22 mouse cellular contexts compared by ENCODE assay signal in the genomic region with DNA sequence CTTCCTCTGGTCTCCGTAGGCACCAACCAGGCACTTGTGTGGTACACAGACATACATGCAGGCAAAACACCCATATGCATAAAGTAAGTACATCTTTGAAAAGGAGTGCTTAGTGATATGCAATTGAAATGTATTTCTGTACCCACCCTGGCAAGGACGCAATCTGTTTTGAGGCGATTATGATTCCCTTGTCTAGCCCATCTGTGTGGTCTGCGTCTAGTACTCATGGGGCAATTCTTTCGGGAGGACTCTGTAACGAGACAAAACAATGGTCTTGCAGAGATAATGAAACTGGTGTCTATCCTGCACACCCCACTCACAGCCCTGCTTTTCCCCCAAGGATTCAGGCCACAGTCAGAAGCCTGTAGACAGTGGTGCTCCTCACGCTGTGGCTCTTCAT.
"Had no signal": no experiment of that assay in that cellular context is flagged by ENCODE, and none has a peak within 500 bp of the region (broad histone marks: within the 10 kb centered on the region; RNA-seq: fewer than 3 reads in every experiment).

No protein-coding gene starts in this region.

- H3K27me3 ChIP-seq: limb, embryonic 12.5 days; limb, embryonic 15.5 days; megakaryocyte, embryonic 14.5 days; midbrain, embryonic 13.5 days had no signal

- H3K27ac ChIP-seq: kidney, postnatal 0 days; limb, embryonic 12.5 days; limb, embryonic 15.5 days; macrophage; midbrain, embryonic 13.5 days; stomach, postnatal 0 days had no signal

- ATAC-seq: inflammation-experienced regulatory T-cells, adult 6 months; intestine, embryonic 16.5 days; lung, postnatal 0 days; midbrain, embryonic 13.5 days; midbrain, embryonic 16.5 days had no signal

- H3K4me3 ChIP-seq: limb, embryonic 12.5 days; limb, embryonic 15.5 days; megakaryocyte, embryonic 14.5 days; midbrain, embryonic 13.5 days; myocyte had no signal

- H3K9ac ChIP-seq: limb, embryonic 12.5 days; limb, embryonic 15.5 days; lung, embryonic 14.5 days; midbrain, embryonic 13.5 days had no signal

- DNase-seq: kidney, adult 2 months; kidney, postnatal 25 days; left cerebral cortex, postnatal 4 days; lung, embryonic 14.5 days; right cerebral cortex, adult 18-20 months; right cerebral cortex, postnatal 14 days; right cerebral cortex, postnatal 4 days; thymus, adult 2 months; thymus, postnatal 14 days; thymus, postnatal 4 days had no signal

- H3K4me2 ChIP-seq: limb, embryonic 12.5 days; limb, embryonic 15.5 days; lung, embryonic 14.5 days; midbrain, embryonic 13.5 days had no signal

- H3K9me3 ChIP-seq: limb, embryonic 15.5 days; midbrain, embryonic 13.5 days had no signal
